Mouse (Mus musculus): ENCODE results near the gene Kazn.

Gene Kazn

DNA sequence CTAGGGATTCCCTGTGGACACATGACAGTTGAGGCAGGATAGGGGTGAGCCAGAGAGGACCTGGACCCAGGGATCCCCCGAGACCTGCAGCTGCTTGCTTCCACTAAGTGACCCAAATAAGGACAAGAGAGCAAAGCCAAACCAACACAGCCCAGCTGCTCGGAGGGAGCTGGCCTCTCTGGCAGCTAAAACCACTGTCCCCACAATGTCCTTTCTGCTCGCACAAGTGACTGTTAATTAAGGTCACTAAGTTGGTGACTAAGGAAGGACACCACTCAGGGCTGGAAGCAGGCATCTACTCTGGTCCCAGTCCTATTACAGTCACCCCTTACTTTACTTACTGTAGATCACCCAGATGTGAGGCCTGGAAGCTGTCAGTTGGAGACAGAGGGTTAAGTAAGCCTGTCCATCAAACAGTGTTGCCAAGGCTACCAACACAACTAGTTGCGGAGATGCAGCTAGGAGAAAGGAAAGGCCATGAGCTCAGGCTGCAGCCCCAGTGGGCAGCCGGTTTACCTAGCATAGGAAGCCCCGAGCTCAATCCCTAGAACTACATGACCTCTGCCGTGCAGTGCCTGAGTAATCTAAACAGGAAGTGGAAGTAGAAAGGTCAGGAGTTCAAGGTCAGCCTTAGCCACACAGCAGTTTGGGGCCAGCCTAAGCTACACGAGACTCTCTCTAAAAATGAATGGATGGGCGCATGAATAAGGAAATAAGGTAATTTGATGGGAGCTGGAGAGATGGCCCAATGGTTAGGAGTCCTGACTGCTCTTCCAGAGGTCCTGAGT lies 185.3 kb downstream of the Kazn start:
- DNase-seq (ENCODE audit: low read depth): no peak

DNA sequence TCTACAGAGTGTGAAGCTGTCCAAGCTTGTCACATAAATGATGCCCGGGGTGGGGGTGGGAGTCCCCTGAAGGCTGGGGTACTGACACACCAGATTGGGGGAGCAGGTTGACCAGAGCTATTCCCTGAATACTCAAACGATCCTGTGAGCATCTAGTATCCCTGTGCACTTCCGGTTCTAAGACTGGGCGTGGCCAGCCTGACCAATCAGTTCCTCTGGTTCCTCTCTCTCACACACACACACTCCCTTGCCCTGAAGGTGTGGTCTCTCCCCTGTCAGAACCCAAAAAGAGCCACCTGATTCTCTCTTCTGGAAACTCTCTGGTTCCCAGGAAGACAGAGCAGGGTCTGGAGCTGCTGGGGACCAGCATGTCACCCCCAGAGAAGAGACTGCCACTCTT lies 185.9 kb downstream of the Kazn start:
- no peak for DNase-seq (ENCODE audit: low read depth)

DNA sequence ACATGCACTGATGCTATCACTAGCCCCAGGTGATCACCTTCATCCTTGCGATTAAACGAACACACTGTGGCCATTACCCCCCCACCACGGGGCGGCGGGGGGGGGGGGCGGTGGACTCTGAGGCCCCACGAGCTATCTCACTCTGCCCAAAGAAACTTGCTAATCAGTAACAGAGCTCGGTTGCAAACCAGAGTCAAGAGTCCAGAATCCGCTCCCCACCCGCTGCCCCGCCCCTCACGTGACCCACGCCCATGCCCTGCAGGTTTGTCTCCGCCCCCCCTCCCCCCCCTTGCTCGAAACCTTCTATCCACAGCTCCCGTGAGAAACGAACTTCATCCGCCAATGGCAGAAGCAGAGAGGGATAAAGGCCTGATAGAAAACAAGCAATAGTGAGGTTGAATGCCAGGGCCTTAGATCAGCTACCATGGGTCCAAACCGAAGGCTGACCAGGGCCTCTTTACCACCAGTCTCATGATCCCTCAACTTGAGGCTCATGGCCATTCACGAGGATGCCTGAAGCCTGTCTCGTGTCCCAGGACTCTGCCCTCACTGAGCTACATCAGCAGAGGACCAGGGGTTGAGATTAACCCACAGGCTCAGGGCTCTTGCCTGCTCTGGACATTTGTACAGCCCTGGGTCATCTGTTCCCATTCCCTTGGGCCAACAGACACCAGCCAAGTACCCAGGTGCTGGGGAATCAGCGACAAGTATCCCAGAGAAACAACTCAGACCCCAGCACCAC lies 186.6 kb downstream of the Kazn start:
- no peak for DNase-seq (ENCODE audit: low read depth)

Measured in fibroblast of lung, adult 2 months (primary cell).